Mouse (Mus musculus) intestine, postnatal 0 days (tissue): ENCODE data around the gene BC030867. TPM values are rescaled to one million over a fixed set of nuclear protein-coding genes. Genes with fewer than 3 reads are reported as not detected.

Experiments
- ATAC-seq: fragments of 200-750 bp; cut with Nextera tagmentation; 2 replicates; pipeline ENCODE4 v1.8.0; 2017; ENCODE audit warnings: mild to moderate bottlenecking, moderate TSS enrichment, moderate library complexity
- H3K27ac ChIP-seq: fragments of 300-500 bp; sonication (generic); 2 replicates; pipeline ENCODE4 v1.5.1; 2014; ENCODE audit warnings: mild to moderate bottlenecking, low read depth, low read length, moderate library complexity
- H3K27me3 ChIP-seq: fragments of 300-500 bp; sonication (generic); replicated peaks from 2 replicates; pipeline ENCODE4 v1.6.1; 2014; ENCODE audit warnings: low read length, mixed read lengths; ENCODE audit not compliant: control insufficient read depth, insufficient read depth
- H3K36me3 ChIP-seq: fragments of 300-500 bp; sonication (generic); 2 replicates; pipeline ENCODE4 v1.6.1; 2014; ENCODE audit warnings: mild to moderate bottlenecking, moderate library complexity; ENCODE audit not compliant: control insufficient read depth, insufficient read depth
- H3K4me1 ChIP-seq: fragments of 300-500 bp; sonication (generic); replicated peaks from 2 replicates; pipeline ENCODE4 v1.6.1; 2014; ENCODE audit warnings: antibody characterized with exemption, low read length, mixed read lengths; ENCODE audit not compliant: control insufficient read depth, insufficient read depth
- H3K4me2 ChIP-seq: fragments of 300-500 bp; sonication (generic); replicated peaks from 2 replicates; pipeline ENCODE4 v1.6.1; 2014; ENCODE audit warnings: low read depth, mild to moderate bottlenecking, moderate library complexity
- H3K4me3 ChIP-seq: fragments of 300-500 bp; sonication (generic); 2 replicates; pipeline ENCODE4 v1.5.1; 2014; ENCODE audit warnings: low read depth, low read length
- H3K9ac ChIP-seq: fragments of 300-500 bp; sonication (generic); 2 replicates; pipeline ENCODE4 v1.6.1; 2014; ENCODE audit warnings: mild to moderate bottlenecking, low read depth, low read length
- H3K9me3 ChIP-seq: fragments of 300-500 bp; sonication (generic); 2 replicates; pipeline ENCODE4 v1.6.1; 2016; ENCODE audit warnings: mixed run types; ENCODE audit not compliant: control insufficient read depth
- CTCF ChIP-seq: sonication (generic); IDR thresholded peaks from 2 replicates; pipeline ENCODE4 v1.5.1; 2016; ENCODE audit warnings: low read depth, mild to moderate bottlenecking, control low read depth, antibody characterized with exemption, moderate library complexity
- WGBS: fragments of 180-500 bp; shearing (Covaris S2); extraction: QIAGEN DNeasy Blood & Tissue Kit; methylation state at CpG from one replicate; pipeline ENCODE4 v1.1.7; 2014; 5-methylcytosine and 5-hydroxymethylcytosine counted together
- polyA plus RNA-seq: library from polyadenylated mRNA; unstranded; fragments of >200 nt; fragmentation: Nextera tagmentation; extraction: Ambion mirVana; gene quantifications from 2 replicates; pipeline ENCODE4 v1.2.1, GENCODE M21; 2015

BC030867 gene
- polyA plus RNA-seq, 1 experiment from 2014 or later = 3.4 TPM

GRCm38 (mm10) chr11:102225221-102225620 lies 23.5 kb upstream of the BC030867 start:
- no peaks in the 10 kb centered on the region for H3K27me3 ChIP-seq
- ATAC-seq = no peak
- H3K27ac ChIP-seq = no peak overlapping the region
- TF ChIP-seq CTCF = no peak
- peaks cover 7% of the 10 kb centered on the region; the same call in 1 of the 2 replicates for H3K36me3 ChIP-seq
- no peak overlapping the region for H3K4me2 ChIP-seq
- H3K9me3 ChIP-seq = no peaks in the 10 kb centered on the region
- H3K4me1 ChIP-seq = peaks cover 7% of the 10 kb centered on the region
- no peak overlapping the region for H3K4me3 ChIP-seq
- WGBS = 68% methylated on average over 5 of the region's 5 CpGs
- no peak overlapping the region for H3K9ac ChIP-seq

GRCm38 (mm10) chr11:102226067-102226978 lies 22.4 kb upstream of the BC030867 start:
- Histone ChIP-seq H3K4me2 (no peak overlapping the region), H3K9ac (no peak overlapping the region), H3K36me3 (peaks cover 7% of the 10 kb centered on the region; the same call in 1 of the 2 replicates), H3K27ac (no peak overlapping the region), H3K27me3 (no peaks in the 10 kb centered on the region), H3K4me3 (no peak overlapping the region), H3K4me1 (peaks cover 2% of the 10 kb centered on the region; the same call in 1 of the 2 replicates), H3K9me3 (no peaks in the 10 kb centered on the region)
- no peak for ATAC-seq
- WGBS = 76% methylated on average over 12 of the region's 12 CpGs
- TF ChIP-seq CTCF = no peak

GRCm38 (mm10) chr11:102227270-102228190 lies 21.2 kb upstream of the BC030867 start:
- Histone ChIP-seq H3K4me1 (peaks cover 2% of the 10 kb centered on the region; the same call in 1 of the 2 replicates), H3K27ac (no peak overlapping the region), H3K4me2 (peak overlapping the region; percentile 90), H3K9me3 (no peaks in the 10 kb centered on the region), H3K27me3 (no peaks in the 10 kb centered on the region), H3K9ac (no peak overlapping the region), H3K4me3 (peak overlapping the region; percentile 93), H3K36me3 (peaks cover 4% of the 10 kb centered on the region; the same call in 1 of the 2 replicates)
- WGBS = 51% methylated on average over 12 of the region's 12 CpGs
- no peak for ATAC-seq
- no peak for TF ChIP-seq CTCF

GRCm38 (mm10) chr11:102228191-102228545 lies 20.5 kb upstream of the BC030867 start:
- H3K9ac ChIP-seq = no peak overlapping the region
- peaks cover 4% of the 10 kb centered on the region; the same call in 1 of the 2 replicates for H3K36me3 ChIP-seq
- no peaks in the 10 kb centered on the region for H3K27me3 ChIP-seq
- 33% methylated on average over 9 of the region's 9 CpGs for WGBS
- peaks cover 2% of the 10 kb centered on the region; the same call in 1 of the 2 replicates for H3K4me1 ChIP-seq
- TF ChIP-seq CTCF = no peak
- H3K4me2 ChIP-seq = peak overlapping the region; percentile 90
- H3K4me3 ChIP-seq = peak overlapping the region; percentile 93
- no peaks in the 10 kb centered on the region for H3K9me3 ChIP-seq
- ATAC-seq = no peak
- no peak overlapping the region for H3K27ac ChIP-seq

GRCm38 (mm10) chr11:102228646-102229268 lies 19.9 kb upstream of the BC030867 start:
- 0 out of 2 replicates have a peak overlapping the region, but pooled peaks have one; percentile 89 for H3K9ac ChIP-seq
- peak overlapping the region; percentile 93 for H3K4me3 ChIP-seq
- no peak overlapping the region for H3K27ac ChIP-seq
- no peak for TF ChIP-seq CTCF
- ATAC-seq = no peak
- H3K4me2 ChIP-seq = peak overlapping the region; percentile 90
- H3K4me1 ChIP-seq = peaks cover 2% of the 10 kb centered on the region; the same call in 1 of the 2 replicates
- no peaks in the 10 kb centered on the region for H3K9me3 ChIP-seq
- H3K36me3 ChIP-seq = 0 out of 2 replicates have a peak, but pooled peaks cover 4% of the 10 kb centered on the region
- no peaks in the 10 kb centered on the region for H3K27me3 ChIP-seq
- WGBS = 16% methylated on average over 7 of the region's 7 CpGs
